Mouse (Mus musculus) CH12.LX (cell line): ENCODE measurements at regions not wholly inside any gene's neighbourhood (a gene's known extent, or its start where the extent isn't known, plus 50 kb on each side); places are given as distances from the start of the nearest gene placed in this dataset.

Experiments
- DNase-seq: peaks from one replicate; pipeline ENCODE4 v3.0.0-alpha.2; 2013; ENCODE audit errors: extremely low read depth
- H3K27ac ChIP-seq: 2 replicates; pipeline ENCODE4 v1.5.1; 2012; ENCODE audit warnings: low read depth, mild to moderate bottlenecking, control low read depth, moderate library complexity; ENCODE audit not compliant: insufficient read depth
- H3K27me3 ChIP-seq: replicated peaks from 2 replicates; pipeline ENCODE3; 2012; ENCODE audit warnings: inconsistent platforms
- H3K36me3 ChIP-seq, 2 experiments: replicated peaks in 1 of 2; 2 replicates each; pipeline versions ENCODE3 to v1.6.1; 2012; ENCODE audit warnings: inconsistent platforms in 1 of 2, low read length in 1 of 2, mild to moderate bottlenecking in 1 of 2, mixed read lengths in 1 of 2, moderate library complexity in 1 of 2; ENCODE audit not compliant: control insufficient read depth in 1 of 2, insufficient read depth in 1 of 2
- H3K4me1 ChIP-seq, 2 experiments: 2 replicates each; pipeline ENCODE4 v1.6.1; 2012; ENCODE audit warnings: inconsistent platforms in 1 of 2, moderate library complexity in 1 of 2; ENCODE audit not compliant: insufficient read depth in 2 of 2, control insufficient read depth in 1 of 2
- H3K4me2 ChIP-seq: 2 replicates; pipeline ENCODE4 v1.6.1; 2012; ENCODE audit warnings: low read depth, mild to moderate bottlenecking, control low read depth; ENCODE audit not compliant: poor library complexity, insufficient read depth, severe bottlenecking
- H3K4me3 ChIP-seq, 3 experiments: fragments of 150-350 bp in 1 of 3; sonication (generic) in 1 of 3; replicated peaks in 1 of 3; 2 replicates each; pipeline versions ENCODE3 to v1.5.1; 2011 to 2012; ENCODE audit warnings: low read depth in 2 of 3, low read length in 2 of 3, mild to moderate bottlenecking in 2 of 3, moderate library complexity in 2 of 3, control low read depth in 1 of 3, improper control_type of control experiment in 1 of 3, inconsistent platforms in 1 of 3, mixed read lengths in 1 of 3; ENCODE audit not compliant: poor library complexity in 1 of 3
- H3K79me2 ChIP-seq: replicated peaks from 2 replicates; pipeline ENCODE4 v1.6.1; 2012; ENCODE audit warnings: mild to moderate bottlenecking, moderate library complexity; ENCODE audit not compliant: control insufficient read depth, poor library complexity, insufficient read depth, severe bottlenecking; ENCODE audit errors: extremely low read depth
- H3K9ac ChIP-seq: 2 replicates; pipeline ENCODE4 v1.6.1; 2012; ENCODE audit warnings: low read depth, mild to moderate bottlenecking, control low read depth, moderate library complexity; ENCODE audit not compliant: insufficient read depth
- H3K9me3 ChIP-seq: replicated peaks from 2 replicates; pipeline ENCODE3; 2012; ENCODE audit warnings: low read length, inconsistent platforms, mixed read lengths
- BHLHE40 ChIP-seq: IDR thresholded peaks from 2 replicates; pipeline ENCODE4 v1.6.1; 2011; ENCODE audit warnings: mild to moderate bottlenecking, low read depth, low read length, improper control_type of control experiment
- CHD2 ChIP-seq: IDR thresholded peaks from 2 replicates; pipeline ENCODE4 v1.6.1; 2011; ENCODE audit warnings: low read length, improper control_type of control experiment
- E2F4 ChIP-seq: IDR thresholded peaks from 2 replicates; pipeline ENCODE4 v1.6.1; 2011; ENCODE audit warnings: low read depth, low read length, improper control_type of control experiment; ENCODE audit not compliant: insufficient replicate concordance
- ELF1 ChIP-seq: IDR thresholded peaks from 2 replicates; pipeline ENCODE4 v1.6.1; 2014; ENCODE audit warnings: low read depth, mild to moderate bottlenecking, inconsistent platforms, low read length, improper control_type of control experiment
- ETS1 ChIP-seq: conservative IDR thresholded peaks from 2 replicates; pipeline ENCODE4 v1.6.1; 2012; ENCODE audit warnings: low read depth, mild to moderate bottlenecking, inconsistent platforms, low read length, improper control_type of control experiment, moderate library complexity
- GABPA ChIP-seq: IDR thresholded peaks from 2 replicates; pipeline ENCODE4 v1.6.1; 2012; ENCODE audit warnings: low read depth, low read length, improper control_type of control experiment, inconsistent platforms; ENCODE audit not compliant: insufficient replicate concordance
- HCFC1 ChIP-seq: IDR thresholded peaks from 2 replicates; pipeline ENCODE4 v1.6.1; 2012; ENCODE audit warnings: low read depth, mild to moderate bottlenecking, inconsistent platforms, low read length, improper control_type of control experiment
- IRF4 ChIP-seq: IDR thresholded peaks from 2 replicates; pipeline ENCODE4 v1.6.1; 2014; ENCODE audit warnings: low read depth, mild to moderate bottlenecking, inconsistent platforms, low read length, improper control_type of control experiment
- JUND ChIP-seq: conservative IDR thresholded peaks from 2 replicates; pipeline ENCODE4 v1.6.1; 2011; ENCODE audit warnings: low read depth, low read length, improper control_type of control experiment
- MAFK ChIP-seq: IDR thresholded peaks from 2 replicates; pipeline ENCODE4 v1.6.1; 2011; ENCODE audit warnings: low read length, improper control_type of control experiment; ENCODE audit not compliant: insufficient replicate concordance
- MAX ChIP-seq: IDR thresholded peaks from 2 replicates; pipeline ENCODE4 v1.6.1; 2011; ENCODE audit warnings: low read length, improper control_type of control experiment
- MAZ ChIP-seq: IDR thresholded peaks from 2 replicates; pipeline ENCODE4 v1.6.1; 2012; ENCODE audit warnings: low read depth, mild to moderate bottlenecking, inconsistent platforms, low read length, improper control_type of control experiment, moderate library complexity
- NELFE ChIP-seq: IDR thresholded peaks from 2 replicates; pipeline ENCODE4 v1.6.1; 2011; ENCODE audit warnings: low read depth, low read length, improper control_type of control experiment
- NRF1 ChIP-seq: IDR thresholded peaks from 2 replicates; pipeline ENCODE4 v1.6.1; 2014; ENCODE audit warnings: low read depth, mild to moderate bottlenecking, inconsistent platforms, low read length, improper control_type of control experiment, moderate library complexity
- PAX5 ChIP-seq: IDR thresholded peaks from 2 replicates; pipeline ENCODE4 v1.6.1; 2012; ENCODE audit warnings: low read length, inconsistent platforms, mixed read lengths
- POLR2A ChIP-seq: IDR thresholded peaks from 2 replicates; pipeline ENCODE4 v1.6.1; 2011; ENCODE audit warnings: low read depth, mild to moderate bottlenecking, improper control_type of control experiment, low read length
- POLR2AphosphoS2 ChIP-seq: IDR thresholded peaks from 2 replicates; pipeline ENCODE4 v1.6.1; 2011; ENCODE audit warnings: low read depth, low read length, improper control_type of control experiment
- RAD21 ChIP-seq: IDR thresholded peaks from 2 replicates; pipeline ENCODE4 v1.6.1; 2011; ENCODE audit warnings: low read depth, mild to moderate bottlenecking, low read length, improper control_type of control experiment, moderate library complexity
- RCOR1 ChIP-seq: conservative IDR thresholded peaks from 2 replicates; pipeline ENCODE4 v1.6.1; 2012; ENCODE audit warnings: low read depth, mild to moderate bottlenecking, inconsistent platforms, low read length, improper control_type of control experiment
- TBP ChIP-seq: conservative IDR thresholded peaks from 2 replicates; pipeline ENCODE4 v1.6.1; 2011; ENCODE audit warnings: low read depth, low read length, improper control_type of control experiment
- TCF12 ChIP-seq: IDR thresholded peaks from 2 replicates; pipeline ENCODE4 v1.6.1; 2014; ENCODE audit warnings: low read depth, mild to moderate bottlenecking, inconsistent platforms, low read length, improper control_type of control experiment
- UBTF ChIP-seq: IDR thresholded peaks from 2 replicates; pipeline ENCODE4 v1.6.1; 2012; ENCODE audit warnings: low read depth, mild to moderate bottlenecking, inconsistent platforms, low read length, improper control_type of control experiment, moderate library complexity
- USF1 ChIP-seq: IDR thresholded peaks from 2 replicates; pipeline ENCODE4 v1.6.1; 2014; ENCODE audit warnings: low read depth, mild to moderate bottlenecking, inconsistent platforms, low read length, improper control_type of control experiment
- ZKSCAN1 ChIP-seq: IDR thresholded peaks from 2 replicates; pipeline ENCODE4 v1.6.1; 2012; ENCODE audit warnings: low read depth, inconsistent platforms, low read length, improper control_type of control experiment, borderline replicate concordance
- ZMIZ1 ChIP-seq: IDR thresholded peaks from 2 replicates; pipeline ENCODE4 v1.6.1; 2012; ENCODE audit warnings: low read depth, mild to moderate bottlenecking, inconsistent platforms, low read length, improper control_type of control experiment
- ZNF384 ChIP-seq: IDR thresholded peaks from 2 replicates; pipeline ENCODE4 v1.6.1; 2012; ENCODE audit warnings: low read depth, low read length, improper control_type of control experiment, inconsistent platforms
- dilution Hi-C: fragments of 300-500 bp; cut with MboI; formaldehyde crosslinking; loops from 2 replicates; pipeline ENCODE4 v1.14.3; 2020; ENCODE audit warnings: low sequenced_read_pairs; ENCODE audit not compliant: extremely low pct_unique_long_range_greater_than_20kb, extremely low pct_ligation_motif_present
- in situ Hi-C: fragments of 300-500 bp; cut with MboI; formaldehyde crosslinking; loops from 3 replicates; pipeline ENCODE4 v1.14.3; 2019; ENCODE audit warnings: low sequenced_read_pairs, low pct_ligation_motif_present, low pct_unique_long_range_greater_than_20kb, mixed read lengths

- dilution Hi-C loops: no loop called here
Observed at GRCm38 (mm10) chr7:139762522-139762921, 71.5 kb upstream of the Adgra1 start.

DNA sequence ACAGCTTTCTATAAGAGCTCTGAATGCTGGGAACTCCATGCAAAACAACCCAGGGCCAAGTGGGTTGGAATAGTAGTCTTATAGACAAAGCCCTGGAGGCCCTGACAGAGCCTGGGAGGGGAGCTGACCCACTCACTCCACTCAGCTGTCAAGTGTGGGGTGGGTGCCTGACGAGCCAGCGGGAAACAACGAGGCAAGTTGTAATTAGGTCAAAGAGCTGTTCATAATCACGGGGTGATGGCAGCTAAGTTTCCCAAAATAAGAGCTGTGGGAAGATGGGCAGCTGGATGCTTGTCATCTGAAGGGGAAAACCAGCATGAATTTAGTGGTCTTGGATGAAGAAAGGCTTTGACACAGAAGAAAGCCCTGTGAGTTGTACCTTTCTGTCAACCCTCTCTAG, 70.7 kb upstream of the Adgra1 start:
- H3K27ac ChIP-seq: no peak overlapping the region
- no peak overlapping the region for H3K4me2 ChIP-seq
- no peaks in the 10 kb centered on the region for H3K9me3 ChIP-seq
- H3K79me2 ChIP-seq: no peaks in the 10 kb centered on the region
- no peaks in the 10 kb centered on the region for H3K27me3 ChIP-seq
- H3K9ac ChIP-seq: no peak overlapping the region
- DNase-seq: no peak
- H3K4me3 ChIP-seq: no peak overlapping the region
- in situ Hi-C loops (no loop called here), dilution Hi-C loops (no loop called here)
- H3K36me3 ChIP-seq: no peaks in the 10 kb centered on the region
- TF ChIP-seq POLR2AphosphoS2: no peak
- no peak for TF ChIP-seq MAX
- no peak for TF ChIP-seq MAZ
- no peak for TF ChIP-seq NRF1
- no peak for TF ChIP-seq NELFE
- no peak for TF ChIP-seq RAD21
- no peak for TF ChIP-seq CHD2
- no peak for TF ChIP-seq MAFK
- TF ChIP-seq IRF4: no peak
- TF ChIP-seq E2F4: no peak
- no peak for TF ChIP-seq ZMIZ1
- no peak for TF ChIP-seq ETS1
- TF ChIP-seq ZNF384: no peak
- no peak for TF ChIP-seq ELF1
- TF ChIP-seq TBP: no peak
- no peak for TF ChIP-seq HCFC1
- TF ChIP-seq GABPA: no peak
- 0 out of 4 replicates have a peak, but pooled peaks cover 0 to 2% of the 10 kb centered on the region in 2 experiments for H3K4me1 ChIP-seq

More at GRCm38 (mm10) chr7:139762522-139762921, 71.5 kb upstream of the Adgra1 start:
- no peaks in the 10 kb centered on the region for H3K36me3 ChIP-seq
- in situ Hi-C loops: no loop called here
- TF ChIP-seq RCOR1: no peak
- TF ChIP-seq USF1: no peak
- no peak for TF ChIP-seq UBTF
- no peak for TF ChIP-seq ZKSCAN1
- no peak for TF ChIP-seq ZNF384
- no peak for TF ChIP-seq TCF12
- TF ChIP-seq JUND: no peak
- no peak for TF ChIP-seq IRF4
- no peak for TF ChIP-seq MAZ
- no peak for TF ChIP-seq PAX5
- no peak for TF ChIP-seq POLR2AphosphoS2
- TF ChIP-seq BHLHE40: no peak
- TF ChIP-seq CHD2: no peak
- TF ChIP-seq GABPA: no peak
- TF ChIP-seq MAFK: no peak
- TF ChIP-seq TBP: no peak
- TF ChIP-seq MAX: no peak
- TF ChIP-seq POLR2A: no peak
- H3K79me2 ChIP-seq: no peaks in the 10 kb centered on the region
- no peak overlapping the region for H3K4me3 ChIP-seq
- no peaks in the 10 kb centered on the region for H3K27me3 ChIP-seq
- no peak overlapping the region for H3K4me2 ChIP-seq
- no peak overlapping the region for H3K27ac ChIP-seq
- 0 out of 4 replicates have a peak, but pooled peaks cover 0 to 2% of the 10 kb centered on the region in 2 experiments for H3K4me1 ChIP-seq
- no peaks in the 10 kb centered on the region for H3K9me3 ChIP-seq
- DNase-seq: no peak
- H3K9ac ChIP-seq: no peak overlapping the region
